Mouse (Mus musculus): ENCODE data around the gene Gphn.

DNA sequence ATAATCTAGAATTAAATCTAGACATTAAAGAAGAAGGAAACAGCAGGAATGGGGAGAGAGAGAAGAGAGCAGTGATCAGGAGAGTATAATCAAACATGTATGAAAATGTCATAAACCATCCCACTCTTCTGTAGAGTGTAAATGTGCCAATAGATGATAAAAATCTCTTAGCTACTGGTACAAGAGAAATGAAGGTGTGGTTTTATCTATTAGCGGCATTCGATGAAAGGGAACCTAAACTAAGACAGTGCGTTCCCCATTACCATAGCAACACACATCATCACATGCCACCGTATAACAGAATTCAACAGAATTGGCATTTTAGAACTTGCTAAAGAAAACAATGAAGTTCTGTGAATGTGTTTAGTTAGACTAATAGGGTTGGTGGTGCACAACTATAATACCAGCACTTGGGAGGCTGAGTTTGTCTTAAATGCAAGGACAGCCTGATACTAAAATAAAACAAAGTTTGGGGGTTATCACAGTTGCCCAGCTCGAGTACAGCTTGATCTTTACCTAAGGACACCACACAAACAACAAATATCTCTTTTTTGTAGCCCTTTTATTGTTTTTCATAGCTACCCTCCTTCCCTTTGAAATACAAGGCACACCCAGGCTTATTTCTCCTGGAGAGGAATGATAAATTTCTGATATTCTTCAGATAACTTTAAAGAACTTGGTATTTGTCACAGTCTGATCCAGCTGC lies 452.1 kb downstream of the Gphn start:
- TF ChIP-seq POLR2A (IDR thresholded peaks at IDR 0.05; ENCODE audit: insufficient read depth, low read length) (no peak), CTCF (IDR thresholded peaks at IDR 0.05; ENCODE audit: low read depth, low read length) (no peak), EP300 (IDR thresholded peaks at IDR 0.05; ENCODE audit: insufficient read depth, low read depth, low read length) (no peak)
